ENCODE assay signal across 23 mouse cellular contexts in genomic region chr1:133913018-133913417, GRCm38 (mm10). TPM values are rescaled to one million over a fixed set of nuclear protein-coding genes. Genes with fewer than 3 reads are reported as not detected.
DNase-seq lines count a peak whose midpoint lies in the region; ATAC-seq and TF ChIP-seq lines count a peak whose summit lies in the region.
"Had no signal": no experiment of that assay in that cellular context is flagged by ENCODE, and none has a peak within 500 bp of the region (broad histone marks: within the 10 kb centered on the region; RNA-seq: fewer than 3 reads in every experiment).

No protein-coding gene starts in this region.

- H3K36me3 ChIP-seq in forebrain, embryonic 10.5 days (replicated peaks), result no peaks in the 10 kb centered on the region
- H3K36me3 ChIP-seq in forebrain, embryonic 13.5 days (ENCODE audit: poor library complexity, severe bottlenecking), result no peaks in the 10 kb centered on the region
- H3K36me3 ChIP-seq in testis, adult 2 months (ENCODE audit: control insufficient read depth, insufficient read depth, low read length), result no peaks in the 10 kb centered on the region
- H3K36me3 ChIP-seq: embryonic facial prominence, embryonic 13.5 days; embryonic facial prominence, embryonic 15.5 days; G1E had no signal

- no peak for ATAC-seq in forebrain, embryonic 13.5 days
- ATAC-seq: activated CD4-positive, CD25-positive, alpha-beta regulatory T cell, adult 4 months; CD4-positive, CD25-positive, alpha-beta regulatory T cell, adult 4 months; forebrain, embryonic 14.5 days; forebrain, embryonic 16.5 days; Patski had no signal

- no peaks in the 10 kb centered on the region for H3K9me3 ChIP-seq in forebrain, embryonic 10.5 days
- no peaks in the 10 kb centered on the region for H3K9me3 ChIP-seq in forebrain, embryonic 13.5 days (replicated peaks)
- H3K9me3 ChIP-seq: embryonic facial prominence, embryonic 13.5 days; embryonic facial prominence, embryonic 15.5 days; G1E had no signal

- H3K4me3 ChIP-seq in forebrain, embryonic 10.5 days, result no peak overlapping the region
- no peak overlapping the region for H3K4me3 ChIP-seq in forebrain, embryonic 13.5 days
- no peak overlapping the region for H3K4me3 ChIP-seq in testis, adult 2 months (ENCODE audit: control insufficient read depth, low read depth, low read length)
- H3K4me3 ChIP-seq: embryonic facial prominence, embryonic 13.5 days; embryonic facial prominence, embryonic 15.5 days; erythroblast, embryonic 14.5 days had no signal

- H3K4me1 ChIP-seq in forebrain, embryonic 10.5 days, result peaks cover 25% of the 10 kb centered on the region
- peaks cover 32% of the 10 kb centered on the region for H3K4me1 ChIP-seq in forebrain, embryonic 13.5 days
- peaks cover 4% of the 10 kb centered on the region for H3K4me1 ChIP-seq in testis, adult 2 months (ENCODE audit: control insufficient read depth, insufficient read depth, low read length)

- no peak for TF ChIP-seq POLR2A in testis, adult 2 months (IDR thresholded peaks at IDR 0.05; ENCODE audit: control insufficient read depth, low read depth, low read length)

- no peak overlapping the region for H3K9ac ChIP-seq in forebrain, embryonic 13.5 days
- H3K9ac ChIP-seq: embryonic facial prominence, embryonic 13.5 days; embryonic facial prominence, embryonic 15.5 days had no signal

- no peak for TF ChIP-seq CTCF in testis, adult 2 months (IDR thresholded peaks at IDR 0.05; ENCODE audit: control insufficient read depth, insufficient read depth, insufficient replicate concordance, low read depth, low read length)

- no peak overlapping the region for H3K4me2 ChIP-seq in forebrain, embryonic 13.5 days
- H3K4me2 ChIP-seq: embryonic facial prominence, embryonic 13.5 days; embryonic facial prominence, embryonic 15.5 days had no signal

- DNase-seq in forebrain, embryonic 10.5 days (ENCODE audit: extremely low spot score, low spot score), result no peak
- no peak for DNase-seq in testis, postnatal 10 days (ENCODE audit: low spot score)
- no peak for DNase-seq in ovary, adult 18-20 months (ENCODE audit: low spot score)
- DNase-seq: adrenal gland, adult 2 months; adrenal gland, postnatal 10 days; adrenal gland, postnatal 25 days; B cell, adult 2 months; cerebellum, adult 11-12 months; cerebellum, adult 2 months; cerebellum, adult 9-10 months; cerebellum, postnatal 25 days; embryo, embryonic 11 days had no signal

- 0 out of 2 replicates have a peak overlapping the region, but pooled peaks have one; percentile 1 for H3K27ac ChIP-seq in forebrain, embryonic 10.5 days
- no peak overlapping the region for H3K27ac ChIP-seq in forebrain, embryonic 13.5 days
- H3K27ac ChIP-seq in testis, adult 2 months (ENCODE audit: control insufficient read depth, insufficient read depth, low read depth, low read length), result peak overlapping the region; percentile 18
- H3K27ac ChIP-seq: embryonic facial prominence, embryonic 13.5 days; embryonic facial prominence, embryonic 15.5 days had no signal

- peaks cover 52% of the 10 kb centered on the region for H3K27me3 ChIP-seq in forebrain, embryonic 10.5 days (ENCODE audit: poor library complexity, severe bottlenecking)
- H3K27me3 ChIP-seq in forebrain, embryonic 13.5 days, result peaks cover 10% of the 10 kb centered on the region
- H3K27me3 ChIP-seq in testis, adult 2 months (ENCODE audit: control insufficient read depth, insufficient read depth, low read length), result no peaks in the 10 kb centered on the region
- H3K27me3 ChIP-seq: embryonic facial prominence, embryonic 15.5 days; Patski had no signal

- WGBS in forebrain, embryonic 10.5 days, result 78% methylated on average over 6 of the region's 6 CpGs
- WGBS in forebrain, embryonic 13.5 days, result 75% methylated on average over 6 of the region's 6 CpGs

RNA-seq across cellular contexts. Expression of gene Optc, which starts 5.2 kb away (rescaled TPM):
- polyA plus RNA-seq in forebrain, embryonic 10.5 days (2016; fragmentation: Nextera tagmentation; extraction: Ambion mirVana), result 1.2 and 2.3 TPM in 2 replicates
- polyA plus RNA-seq in forebrain, embryonic 13.5 days (2015; fragmentation: Nextera tagmentation; extraction: Ambion mirVana), result 2.3 and 3.3 TPM in 2 replicates
- 0.86 and 1.5 TPM in 2 replicates for polyA plus RNA-seq in testis, adult 2 months (2012; rRNA removed)
- polyA plus RNA-seq: activated CD4-positive, CD25-positive, alpha-beta regulatory T cell, adult 4 months; CD4-positive, CD25-positive, alpha-beta regulatory T cell, adult 4 months; erythroblast, embryonic 14.5 days; G1E had no signal

RNA-seq across cellular contexts. Expression of gene Prelp, which starts 8.2 kb away (rescaled TPM):
- 0.36 and 0.90 TPM in 2 replicates for polyA plus RNA-seq in forebrain, embryonic 10.5 days (2016; fragmentation: Nextera tagmentation; extraction: Ambion mirVana)
- polyA plus RNA-seq in forebrain, embryonic 13.5 days (2015; fragmentation: Nextera tagmentation; extraction: Ambion mirVana), result 1.3 and 3.1 TPM in 2 replicates
- 4.3 and 4.7 TPM in 2 replicates for polyA plus RNA-seq in testis, adult 2 months (2012; rRNA removed)
- polyA plus RNA-seq: activated CD4-positive, CD25-positive, alpha-beta regulatory T cell, adult 4 months; CD4-positive, CD25-positive, alpha-beta regulatory T cell, adult 4 months; erythroblast, embryonic 14.5 days had no signal
